Mouse (Mus musculus) lung, adult 2 months (tissue): ENCODE data around the gene Lhfpl3. TPM values are rescaled to one million over a fixed set of nuclear protein-coding genes. Genes with fewer than 3 reads are reported as not detected.
A peak's percentile ranks its signal among the peaks of the same experiment; 100 is the strongest.

Source experiments
- DNase-seq: peaks from one replicate; pipeline ENCODE4 v3.0.0; 2022
- H3K4me1 ChIP-seq: fragments of 200-500 bp; 2 replicates; pipeline ENCODE4 v1.6.1; 2011; ENCODE audit warnings: low read length; ENCODE audit not compliant: control insufficient read depth, insufficient read depth
- H3K4me3 ChIP-seq: fragments of 200-500 bp; replicated peaks from 2 replicates; pipeline ENCODE3; 2011; ENCODE audit warnings: low read depth, mild to moderate bottlenecking, control low read depth, low read length; ENCODE audit errors: extremely low read depth
- CTCF ChIP-seq: fragments of 200-500 bp; IDR thresholded peaks from 2 replicates; pipeline ENCODE4 v1.5.1; 2011; ENCODE audit warnings: mild to moderate bottlenecking, low read length, control low read depth; ENCODE audit not compliant: insufficient read depth
- POLR2A ChIP-seq: fragments of 200-500 bp; IDR thresholded peaks from 2 replicates; pipeline ENCODE4 v1.6.1; 2011; ENCODE audit warnings: low read depth, mild to moderate bottlenecking, control low read depth, low read length, borderline replicate concordance; ENCODE audit errors: extremely low read depth
- WGBS: fragments of 180-500 bp; shearing (Covaris S2); methylation state at CpG from one replicate; pipeline ENCODE4 v1.1.7; 2018; 5-methylcytosine and 5-hydroxymethylcytosine counted together
- polyA plus RNA-seq: library from polyadenylated mRNA; depleted of rRNA; stranded (reverse); fragments of >200 nt; gene quantifications from 2 replicates; pipeline ENCODE4 v1.2.3, GENCODE M21; 2012

Lhfpl3 gene
- polyA plus RNA-seq, 1 experiment, result 0.12 TPM

GRCm38 (mm10) chr5:23189633-23190032 is 443.8 kb downstream of the Lhfpl3 start:
- TF ChIP-seq POLR2A, result no peak
- TF ChIP-seq CTCF, result no peak
- 39% methylated on average over 6 of the region's 6 CpGs for WGBS
- Histone ChIP-seq H3K4me3 (no peak overlapping the region), H3K4me1 (no peaks in the 10 kb centered on the region)
- no peak for DNase-seq

- WGBS, result 73% methylated on average over 4 of the region's 4 CpGs
- TF ChIP-seq POLR2A (no peak), CTCF (no peak)
- Histone ChIP-seq H3K4me3 (no peak overlapping the region), H3K4me1 (no peaks in the 10 kb centered on the region)
- DNase-seq, result no peak
Measured at GRCm38 (mm10) chr5:23196879-23197278, 451.0 kb downstream of the Lhfpl3 start.

DNA sequence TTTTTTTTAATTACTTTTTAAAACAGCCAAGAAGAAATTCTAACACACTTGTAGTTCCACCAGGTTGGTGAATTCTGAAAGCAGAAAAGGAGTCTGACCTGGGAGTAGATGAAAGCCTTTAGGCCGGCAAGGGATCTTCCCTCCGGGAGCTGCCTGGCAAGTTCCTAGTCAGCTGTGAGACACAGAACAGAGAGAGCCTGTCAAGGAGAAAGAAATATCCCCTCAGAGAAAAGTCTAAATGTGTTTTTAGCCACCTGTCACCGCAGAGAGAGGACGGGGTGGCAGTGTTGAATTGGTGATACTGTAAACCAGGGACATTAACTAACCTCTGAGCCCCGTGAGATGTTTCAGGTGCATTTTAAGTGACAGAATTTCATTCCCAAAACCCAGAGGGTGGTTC is 467.2 kb downstream of the Lhfpl3 start:
- no peak for DNase-seq
- Histone ChIP-seq H3K4me3 (no peak overlapping the region), H3K4me1 (no peaks in the 10 kb centered on the region)
- 72% methylated on average over 5 of the region's 5 CpGs for WGBS
- no peak for TF ChIP-seq CTCF
- TF ChIP-seq POLR2A, result no peak

DNA sequence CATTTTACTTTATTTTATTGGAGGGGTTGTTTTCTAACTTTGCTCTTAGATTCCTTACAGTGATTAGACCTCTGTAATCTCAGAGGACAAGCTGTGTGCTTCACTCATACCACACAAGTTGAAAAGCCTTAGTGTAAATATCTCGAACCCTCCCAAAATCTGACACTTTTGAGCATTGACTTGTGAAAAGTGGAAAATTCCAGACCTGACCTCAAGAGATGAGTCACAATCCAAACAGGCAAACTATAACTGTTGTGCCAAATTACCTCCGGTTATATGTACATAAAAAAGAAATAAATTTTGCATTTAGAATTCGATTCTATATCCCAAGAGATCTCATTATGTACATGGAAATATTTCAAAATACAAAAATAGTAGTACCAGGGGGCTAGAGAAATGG is 468.8 kb downstream of the Lhfpl3 start:
- 75% methylated on average over 3 of the region's 3 CpGs for WGBS
- no peaks in the 10 kb centered on the region for H3K4me1 ChIP-seq
- H3K4me3 ChIP-seq, result no peak overlapping the region
- DNase-seq, result no peak
- no peak for TF ChIP-seq POLR2A
- TF ChIP-seq CTCF, result no peak

DNA sequence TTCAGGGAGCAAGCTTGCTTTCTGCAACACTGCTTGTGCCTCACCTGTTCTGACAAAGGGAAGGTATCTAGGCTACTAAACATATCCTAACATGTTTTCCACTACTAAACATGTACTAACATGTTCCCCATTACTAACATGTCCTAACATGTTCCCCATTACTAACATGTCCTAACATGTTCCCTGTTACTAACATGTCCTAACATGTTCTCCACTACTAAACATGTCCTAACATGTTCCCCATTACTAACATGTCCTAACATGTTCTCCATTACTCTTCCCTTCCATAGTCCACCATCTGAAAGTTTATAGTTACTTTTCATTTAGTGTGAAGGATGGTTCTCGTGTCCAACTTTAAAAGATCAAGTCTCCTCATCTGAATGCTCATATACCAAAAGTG is 473.8 kb downstream of the Lhfpl3 start:
- Histone ChIP-seq H3K4me3 (no peak overlapping the region), H3K4me1 (no peaks in the 10 kb centered on the region)
- TF ChIP-seq POLR2A (no peak), CTCF (no peak)
- 89% methylated on average over 1 of the region's 1 CpGs for WGBS
- no peak for DNase-seq

- WGBS, result 21% methylated on average over 14 of the region's 14 CpGs
- DNase-seq, result peak; percentile 29
- TF ChIP-seq POLR2A (no peak), CTCF (no peak)
- Histone ChIP-seq H3K4me3 (peak overlapping the region; percentile 8), H3K4me1 (no peaks in the 10 kb centered on the region)
Measured at GRCm38 (mm10) chr5:23224759-23225536, 479.1 kb downstream of the Lhfpl3 start.

DNA sequence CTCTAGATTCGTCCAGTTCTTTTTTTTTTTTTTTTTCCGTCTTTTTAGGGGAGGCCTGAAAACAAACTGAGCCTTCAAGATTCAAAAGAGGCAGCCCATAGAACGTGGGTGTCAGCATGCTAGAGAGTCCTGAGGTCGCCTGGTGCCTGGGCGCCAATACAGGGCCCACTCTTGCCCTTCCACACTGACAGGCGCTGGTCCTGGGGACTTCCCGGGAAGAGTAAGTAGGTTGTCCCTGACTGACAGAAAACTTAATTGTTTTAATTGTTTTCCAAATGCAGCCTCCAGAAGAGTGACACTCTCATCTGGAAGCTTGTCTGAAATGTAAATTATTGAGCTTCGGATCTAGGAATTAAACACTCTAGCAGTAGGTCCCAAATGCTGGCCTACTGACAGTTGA is 479.8 kb downstream of the Lhfpl3 start:
- H3K4me3 ChIP-seq, result no peak overlapping the region
- 36% methylated on average over 8 of the region's 8 CpGs for WGBS
- no peak for DNase-seq
- H3K4me1 ChIP-seq, result no peaks in the 10 kb centered on the region
- TF ChIP-seq CTCF (no peak), POLR2A (no peak)

DNA sequence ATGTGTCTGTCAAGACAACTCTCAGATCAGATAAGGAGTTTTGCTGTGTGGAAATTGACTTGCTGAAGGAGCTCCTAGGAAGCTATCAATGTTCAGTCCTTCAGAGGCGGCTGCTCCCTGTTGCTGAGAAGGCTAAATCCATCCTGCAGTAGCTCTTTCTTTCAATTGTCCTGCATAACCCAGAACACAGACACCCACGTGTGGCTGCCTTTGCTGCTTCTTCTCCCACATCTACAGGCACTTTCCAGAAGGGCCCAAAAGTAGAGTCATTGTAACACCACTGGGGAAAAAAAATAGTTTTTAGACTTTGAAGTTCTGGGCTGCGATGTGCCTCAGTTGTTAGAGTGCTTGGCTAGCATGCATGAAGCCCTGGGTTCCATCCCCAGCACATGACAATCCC is 480.9 kb downstream of the Lhfpl3 start:
- TF ChIP-seq CTCF (no peak), POLR2A (no peak)
- no peak overlapping the region for H3K4me3 ChIP-seq
- 72% methylated on average over 3 of the region's 3 CpGs for WGBS
- DNase-seq, result no peak
- no peaks in the 10 kb centered on the region for H3K4me1 ChIP-seq

GRCm38 (mm10) chr5:23246974-23247373 is 501.1 kb downstream of the Lhfpl3 start:
- H3K4me1 ChIP-seq, result peaks cover 3% of the 10 kb centered on the region
- TF ChIP-seq CTCF (peak; percentile 59), POLR2A (no peak)
- peak; percentile 44 for DNase-seq
- 37% methylated on average over 4 of the region's 4 CpGs for WGBS
- no peak overlapping the region for H3K4me3 ChIP-seq

DNA sequence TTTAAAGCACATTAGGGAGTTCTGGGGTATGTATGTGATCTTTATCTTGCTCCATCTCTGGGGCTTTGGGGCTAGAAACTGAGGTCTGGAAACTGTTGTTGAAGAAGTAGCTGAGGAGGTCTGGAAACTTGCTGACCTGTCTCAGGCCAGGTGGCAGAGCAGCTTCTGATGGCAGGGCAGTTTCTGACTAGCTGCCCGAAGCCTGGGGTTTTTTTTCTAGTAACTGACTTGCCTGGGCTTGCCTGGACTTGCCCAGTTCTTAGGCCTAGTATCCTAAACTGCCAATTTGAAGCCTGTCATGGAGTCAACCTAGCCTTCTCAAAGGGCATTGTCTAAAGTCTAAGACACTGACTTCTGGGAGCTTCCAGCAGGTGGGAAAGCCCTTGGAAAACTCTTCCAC is 501.9 kb downstream of the Lhfpl3 start:
- Histone ChIP-seq H3K4me3 (no peak overlapping the region), H3K4me1 (peaks cover 4% of the 10 kb centered on the region)
- 84% methylated on average over 1 of the region's 1 CpGs for WGBS
- DNase-seq, result no peak
- TF ChIP-seq POLR2A, result no peak
- TF ChIP-seq CTCF, result no peak
